Mouse (Mus musculus): Measurements from ENCODE around the gene Egfr. TPM values are rescaled to one million over a fixed set of nuclear protein-coding genes. Genes with fewer than 3 reads are reported as not detected.

The Egfr gene
- polyA plus RNA-seq, 1 experiment, result not detected

DNA sequence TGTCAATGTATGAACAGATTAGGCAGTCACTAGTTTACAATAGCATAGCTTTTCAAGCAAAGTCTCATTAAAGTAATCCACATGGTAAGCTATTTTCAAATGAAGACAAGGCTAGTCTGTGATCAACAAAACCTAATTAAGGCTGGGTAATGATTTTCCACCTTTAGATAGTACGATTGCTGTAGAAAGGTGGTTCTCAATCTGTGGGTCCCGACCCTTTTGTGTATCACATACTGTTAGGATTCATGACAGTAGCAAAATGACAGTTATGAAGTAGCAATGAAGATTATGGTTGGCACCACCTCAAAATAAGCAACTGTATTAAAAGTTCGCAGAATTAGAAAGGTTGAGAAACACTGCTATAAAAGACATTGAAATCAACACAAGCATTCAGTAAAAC is 90.9 kb downstream of the Egfr start:
- Histone ChIP-seq H3K4me3 (replicated peaks) (no peak overlapping the region), H3K9me3 (ENCODE audit: control insufficient read depth, low read length) (no peaks in the 10 kb centered on the region), H3K36me3 (ENCODE audit: control insufficient read depth) (no peaks in the 10 kb centered on the region), H3K27me3 (ENCODE audit: control insufficient read depth) (peaks cover 2% of the 10 kb centered on the region; the same call in 1 of the 2 replicates), H3K4me1 (ENCODE audit: control insufficient read depth) (no peaks in the 10 kb centered on the region)
- TF ChIP-seq GATA1 (IDR thresholded peaks at IDR 0.05; ENCODE audit: low read length) (no peak), TAL1 (IDR thresholded peaks at IDR 0.05; ENCODE audit: low read length) (no peak)

DNA sequence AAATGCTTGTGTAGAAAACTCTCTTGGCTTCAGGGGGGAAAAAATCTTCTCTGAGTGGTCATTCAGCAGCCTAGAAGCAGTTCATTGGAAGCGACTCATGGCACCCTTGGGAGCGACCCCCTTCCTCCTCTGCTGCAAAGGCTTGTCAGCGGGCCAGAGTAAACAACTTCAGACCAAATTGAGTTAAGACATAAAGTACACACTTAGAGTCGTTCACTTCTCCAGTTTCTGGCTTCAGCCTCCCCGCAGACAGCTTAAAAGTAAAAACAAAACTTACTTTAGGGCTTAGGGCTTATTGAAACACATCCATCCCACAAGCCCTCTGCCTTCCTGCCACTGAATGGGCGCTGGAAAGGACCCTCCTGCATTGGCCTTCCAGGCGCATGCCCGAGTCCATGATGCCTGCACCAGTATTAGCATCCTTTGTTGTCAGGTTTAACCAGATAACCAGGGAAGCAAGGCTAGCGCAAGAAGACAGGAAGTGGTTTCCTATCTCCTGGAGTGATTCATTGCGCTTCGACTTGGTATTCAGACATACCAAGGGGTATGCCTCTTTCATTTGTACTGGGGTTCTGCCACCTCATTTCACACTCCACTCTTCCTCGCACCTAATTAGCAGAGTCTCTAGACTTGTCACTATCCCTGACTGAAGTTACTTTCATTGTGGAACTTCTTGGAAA is 92.0 kb downstream of the Egfr start:
- TF ChIP-seq TAL1 (IDR thresholded peaks at IDR 0.05; ENCODE audit: low read length) (no peak), GATA1 (IDR thresholded peaks at IDR 0.05; ENCODE audit: low read length) (no peak)
- Histone ChIP-seq H3K36me3 (ENCODE audit: control insufficient read depth) (no peaks in the 10 kb centered on the region), H3K4me1 (ENCODE audit: control insufficient read depth) (no peaks in the 10 kb centered on the region), H3K27me3 (ENCODE audit: control insufficient read depth) (peaks cover 2% of the 10 kb centered on the region; the same call in 1 of the 2 replicates), H3K9me3 (ENCODE audit: control insufficient read depth, low read length) (no peaks in the 10 kb centered on the region), H3K4me3 (replicated peaks) (no peak overlapping the region)

DNA sequence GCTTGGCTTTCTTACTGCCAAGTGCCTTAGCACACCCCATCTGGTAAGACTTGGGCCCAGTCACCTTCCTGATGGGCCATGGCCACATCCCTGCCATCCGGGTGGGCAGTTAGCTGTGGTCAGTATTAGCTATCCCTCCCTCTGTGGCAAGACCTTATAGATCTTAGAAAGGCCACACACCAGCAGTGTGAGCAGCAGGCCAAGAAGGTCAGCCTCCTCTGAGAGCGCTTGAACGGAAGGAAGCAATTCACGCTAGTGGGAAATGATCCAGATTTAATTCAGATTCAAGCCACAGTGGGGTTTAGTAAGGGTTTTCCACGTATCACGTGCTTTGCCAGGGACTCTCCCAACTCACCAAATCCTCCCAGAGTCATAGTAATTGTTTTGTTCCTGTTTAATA is 96.9 kb downstream of the Egfr start:
- no peak for TF ChIP-seq TAL1 (IDR thresholded peaks at IDR 0.05; ENCODE audit: low read length)
- no peak for TF ChIP-seq GATA1 (IDR thresholded peaks at IDR 0.05; ENCODE audit: low read length)
- Histone ChIP-seq H3K4me3 (replicated peaks) (no peak overlapping the region), H3K36me3 (ENCODE audit: control insufficient read depth) (no peaks in the 10 kb centered on the region), H3K27me3 (ENCODE audit: control insufficient read depth) (peaks cover 2% of the 10 kb centered on the region; the same call in 1 of the 2 replicates), H3K4me1 (ENCODE audit: control insufficient read depth) (no peaks in the 10 kb centered on the region), H3K9me3 (ENCODE audit: control insufficient read depth, low read length) (no peaks in the 10 kb centered on the region)

DNA sequence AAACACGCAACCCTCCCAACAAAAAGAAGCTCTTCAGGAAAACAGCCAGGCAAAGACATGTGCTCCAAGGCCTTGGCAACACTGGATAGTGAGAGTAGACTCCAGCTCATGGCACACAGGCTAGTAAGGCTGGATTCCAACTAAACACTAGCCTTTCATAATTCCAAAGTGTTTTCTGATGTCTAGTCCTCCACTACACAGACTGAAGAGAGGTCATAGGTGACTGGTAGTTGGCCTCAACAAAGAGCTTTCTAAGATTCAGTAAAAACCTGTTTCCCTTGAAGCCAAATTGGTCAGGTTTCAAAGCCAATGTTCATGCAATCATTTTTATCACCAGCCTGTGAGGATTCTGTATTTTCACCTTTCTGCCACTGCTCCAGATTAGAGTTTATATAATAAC is 99.4 kb downstream of the Egfr start:
- Histone ChIP-seq H3K27me3 (ENCODE audit: control insufficient read depth) (no peaks in the 10 kb centered on the region), H3K9me3 (ENCODE audit: control insufficient read depth, low read length) (no peaks in the 10 kb centered on the region), H3K4me1 (ENCODE audit: control insufficient read depth) (no peaks in the 10 kb centered on the region), H3K36me3 (ENCODE audit: control insufficient read depth) (no peaks in the 10 kb centered on the region), H3K4me3 (replicated peaks) (no peak overlapping the region)
- TF ChIP-seq TAL1 (IDR thresholded peaks at IDR 0.05; ENCODE audit: low read length) (no peak), GATA1 (IDR thresholded peaks at IDR 0.05; ENCODE audit: low read length) (no peak)

DNA sequence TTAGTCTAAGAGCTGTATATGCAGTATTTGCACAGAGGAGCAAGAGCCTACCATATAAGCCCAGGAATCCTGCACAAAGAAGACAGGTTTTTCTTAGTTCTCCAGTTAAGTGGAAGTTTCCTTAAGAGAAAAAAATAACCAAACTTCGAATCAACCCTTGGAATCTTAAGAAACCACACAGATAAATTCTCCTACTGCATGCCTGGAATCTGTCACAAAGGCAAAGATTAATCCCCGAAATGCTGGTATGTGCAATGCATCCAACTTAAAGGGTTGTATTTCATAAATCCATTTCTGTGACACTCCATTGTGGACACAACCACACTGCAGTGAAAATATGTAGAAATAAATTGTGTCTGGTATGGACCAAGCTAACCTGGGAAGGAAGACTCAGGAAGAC is 102.1 kb downstream of the Egfr start:
- H3K9me3 ChIP-seq (ENCODE audit: control insufficient read depth, low read length), result no peaks in the 10 kb centered on the region
- H3K36me3 ChIP-seq (ENCODE audit: control insufficient read depth), result no peaks in the 10 kb centered on the region
- H3K4me1 ChIP-seq (ENCODE audit: control insufficient read depth), result no peaks in the 10 kb centered on the region
- no peaks in the 10 kb centered on the region for H3K27me3 ChIP-seq (ENCODE audit: control insufficient read depth)
- no peak overlapping the region for H3K4me3 ChIP-seq (replicated peaks)
- TF ChIP-seq GATA1 (IDR thresholded peaks at IDR 0.05; ENCODE audit: low read length) (no peak), TAL1 (IDR thresholded peaks at IDR 0.05; ENCODE audit: low read length) (no peak)

DNA sequence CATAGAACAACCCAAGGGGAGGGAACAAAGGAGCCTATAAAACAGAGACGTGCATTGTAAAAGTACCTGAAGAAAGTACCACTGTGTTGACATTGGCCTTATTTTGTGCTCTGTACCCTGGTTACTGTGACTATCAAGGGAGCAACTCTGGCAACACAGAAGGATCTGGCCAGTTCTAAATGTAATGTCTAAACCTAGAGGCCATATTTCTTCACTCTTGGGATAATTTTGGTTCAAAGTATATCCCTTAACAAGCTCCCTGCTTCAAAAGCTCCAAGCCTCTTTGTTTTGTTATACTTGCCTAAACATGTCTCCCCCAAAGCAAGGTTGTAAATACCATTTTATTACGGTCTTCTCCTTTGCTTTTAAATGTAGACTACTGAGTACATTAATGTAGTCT is 105.3 kb downstream of the Egfr start:
- Histone ChIP-seq H3K36me3 (ENCODE audit: control insufficient read depth) (no peaks in the 10 kb centered on the region), H3K4me1 (ENCODE audit: control insufficient read depth) (no peaks in the 10 kb centered on the region), H3K27me3 (ENCODE audit: control insufficient read depth) (no peaks in the 10 kb centered on the region), H3K4me3 (replicated peaks) (no peak overlapping the region), H3K9me3 (ENCODE audit: control insufficient read depth, low read length) (no peaks in the 10 kb centered on the region)
- no peak for TF ChIP-seq GATA1 (IDR thresholded peaks at IDR 0.05; ENCODE audit: low read length)
- no peak for TF ChIP-seq TAL1 (IDR thresholded peaks at IDR 0.05; ENCODE audit: low read length)

DNA sequence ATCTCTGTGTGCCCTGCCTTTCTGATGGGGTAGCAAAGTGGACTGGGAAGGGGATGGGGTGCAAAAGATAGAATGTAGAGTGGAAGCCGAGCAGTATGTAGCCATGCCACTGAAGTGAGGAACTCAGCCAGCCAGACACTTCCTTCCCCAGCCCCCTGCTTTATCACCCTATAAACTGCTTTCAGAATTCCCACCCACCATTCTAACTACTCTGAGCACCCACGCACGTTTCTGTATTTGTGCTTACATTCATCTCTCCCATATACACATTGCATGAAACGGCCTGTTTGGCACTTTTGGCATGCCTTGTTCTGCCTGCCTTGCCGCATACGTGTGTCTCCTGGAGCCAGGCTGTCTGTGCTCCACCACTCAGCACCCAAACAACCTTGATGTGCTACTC is 109.0 kb downstream of the Egfr start:
- no peaks in the 10 kb centered on the region for H3K36me3 ChIP-seq (ENCODE audit: control insufficient read depth)
- TF ChIP-seq TAL1 (IDR thresholded peaks at IDR 0.05; ENCODE audit: low read length), result no peak
- no peak for TF ChIP-seq GATA1 (IDR thresholded peaks at IDR 0.05; ENCODE audit: low read length)
- H3K27me3 ChIP-seq (ENCODE audit: control insufficient read depth), result no peaks in the 10 kb centered on the region
- no peaks in the 10 kb centered on the region for H3K9me3 ChIP-seq (ENCODE audit: control insufficient read depth, low read length)
- no peaks in the 10 kb centered on the region for H3K4me1 ChIP-seq (ENCODE audit: control insufficient read depth)
- H3K4me3 ChIP-seq (replicated peaks), result no peak overlapping the region

DNA sequence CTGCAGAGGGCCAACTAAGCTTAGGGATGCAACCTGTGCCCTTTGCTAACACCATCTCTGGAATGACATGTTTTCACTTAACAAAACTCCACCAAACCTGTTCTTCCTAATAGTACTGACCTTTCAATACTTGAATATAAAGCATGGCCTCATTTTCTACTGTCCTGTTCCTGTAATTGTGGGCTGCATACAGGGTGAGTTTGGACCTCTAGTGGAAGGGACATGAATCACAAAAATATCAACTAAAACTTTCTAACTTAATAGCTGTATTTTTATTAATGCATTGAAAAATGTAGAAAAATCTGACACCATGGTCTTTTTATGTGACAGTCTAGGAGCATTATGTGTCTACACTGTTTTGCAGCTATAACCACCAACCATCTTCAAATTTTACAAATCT is 111.5 kb downstream of the Egfr start:
- H3K9me3 ChIP-seq (ENCODE audit: control insufficient read depth, low read length), result no peaks in the 10 kb centered on the region
- TF ChIP-seq GATA1 (IDR thresholded peaks at IDR 0.05; ENCODE audit: low read length) (no peak), TAL1 (IDR thresholded peaks at IDR 0.05; ENCODE audit: low read length) (no peak)
- no peaks in the 10 kb centered on the region for H3K4me1 ChIP-seq (ENCODE audit: control insufficient read depth)
- no peaks in the 10 kb centered on the region for H3K27me3 ChIP-seq (ENCODE audit: control insufficient read depth)
- H3K36me3 ChIP-seq (ENCODE audit: control insufficient read depth), result no peaks in the 10 kb centered on the region
- no peak overlapping the region for H3K4me3 ChIP-seq (replicated peaks)

DNA sequence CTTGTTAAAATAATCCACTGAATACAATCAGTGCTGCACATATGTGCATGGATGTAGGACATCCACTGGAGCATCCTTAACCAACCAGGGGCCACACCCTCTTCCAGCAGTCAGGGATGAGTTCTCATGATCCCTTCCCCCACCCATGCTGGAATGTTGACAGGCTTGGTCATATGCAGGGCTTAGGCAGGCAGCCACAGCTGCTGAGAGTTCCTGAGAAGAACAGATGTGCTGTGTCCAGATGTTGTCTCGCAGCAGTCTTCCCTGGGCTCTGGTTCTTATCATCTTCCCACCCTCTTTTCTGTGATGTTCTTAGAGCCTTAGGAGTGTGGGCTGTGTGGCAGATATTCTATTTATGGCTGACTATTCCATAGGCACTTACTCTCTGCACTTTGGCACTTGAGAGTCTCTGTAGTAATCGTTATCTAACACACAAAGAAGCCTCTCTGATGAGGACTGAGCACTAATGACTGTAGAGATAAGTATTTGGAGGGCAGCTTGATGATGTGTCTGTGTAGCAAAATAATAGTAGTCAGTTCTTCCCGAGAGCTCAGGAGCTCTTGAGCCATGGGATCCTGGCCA is 113.1 kb downstream of the Egfr start:
- Histone ChIP-seq H3K36me3 (ENCODE audit: control insufficient read depth) (no peaks in the 10 kb centered on the region), H3K27me3 (ENCODE audit: control insufficient read depth) (no peaks in the 10 kb centered on the region), H3K4me1 (ENCODE audit: control insufficient read depth) (no peaks in the 10 kb centered on the region), H3K9me3 (ENCODE audit: control insufficient read depth, low read length) (no peaks in the 10 kb centered on the region), H3K4me3 (replicated peaks) (no peak overlapping the region)
- TF ChIP-seq TAL1 (IDR thresholded peaks at IDR 0.05; ENCODE audit: low read length) (no peak), GATA1 (IDR thresholded peaks at IDR 0.05; ENCODE audit: low read length) (no peak)

All from erythroblast, embryonic 14.5 days (primary cell).